In the genomic region with DNA sequence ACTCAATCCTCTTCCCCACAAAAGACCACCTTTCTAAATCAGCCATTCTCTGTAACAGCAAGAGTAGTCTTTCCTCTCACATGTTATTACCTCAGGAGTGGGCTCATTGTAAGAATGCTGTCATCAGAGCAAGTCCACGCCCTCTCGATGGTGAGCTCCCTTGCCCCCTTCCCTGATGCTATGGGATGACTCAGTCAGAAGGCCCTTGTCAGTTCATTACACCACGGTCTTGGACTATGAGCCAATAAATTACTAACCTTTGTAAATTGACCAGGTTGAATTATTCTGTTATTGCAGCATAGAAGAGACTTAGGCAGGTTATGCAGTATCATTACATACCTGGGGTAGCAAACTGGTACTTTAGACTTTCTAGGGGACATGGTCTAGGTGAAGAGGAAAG, we compare ENCODE assay signal across 22 mouse cellular contexts.
"Had no signal": no experiment of that assay in that cellular context is flagged by ENCODE, and none has a peak within 500 bp of the region (broad histone marks: within the 10 kb centered on the region; RNA-seq: fewer than 3 reads in every experiment).

No protein-coding gene starts in this region.

- H3K9me3 ChIP-seq: heart, embryonic 10.5 days; heart, embryonic 12.5 days; hindbrain, embryonic 13.5 days; hindbrain, embryonic 15.5 days; limb, embryonic 10.5 days; limb, embryonic 12.5 days; liver, embryonic 13.5 days; liver, embryonic 15.5 days had no signal

- H3K4me1 ChIP-seq: heart, embryonic 10.5 days; heart, embryonic 12.5 days; hindbrain, embryonic 13.5 days; hindbrain, embryonic 15.5 days; limb, embryonic 10.5 days; limb, embryonic 12.5 days; liver, embryonic 13.5 days; liver, embryonic 15.5 days had no signal

- ATAC-seq: hindbrain, postnatal 0 days had no signal

- H3K27ac ChIP-seq: heart, embryonic 10.5 days; hindbrain, embryonic 13.5 days; hindbrain, embryonic 15.5 days; hindbrain, postnatal 0 days; layer of hippocampus, adult 2 months; left cerebral cortex, adult 2 months; limb, embryonic 10.5 days; limb, embryonic 12.5 days; liver, embryonic 13.5 days; liver, embryonic 15.5 days had no signal

- H3K9ac ChIP-seq: heart, embryonic 12.5 days; hindbrain, embryonic 13.5 days; hindbrain, embryonic 15.5 days; limb, embryonic 12.5 days; liver, embryonic 13.5 days; liver, embryonic 15.5 days had no signal

- DNase-seq: gastrocnemius, postnatal 14 days; gastrocnemius, postnatal 36 days; heart, adult 18-20 months; heart, postnatal 10 days; heart, postnatal 36 days; kidney, adult 18-20 months; kidney, adult 8-10 months; kidney, postnatal 10 days; kidney, postnatal 25 days; kidney, postnatal 4 days; liver; liver, embryonic 13.5 days had no signal

- H3K27me3 ChIP-seq: heart, embryonic 12.5 days; hindbrain, embryonic 13.5 days; hindbrain, embryonic 15.5 days; limb, embryonic 12.5 days; liver, embryonic 13.5 days; liver, embryonic 15.5 days had no signal

- H3K4me3 ChIP-seq: heart, embryonic 10.5 days; heart, embryonic 12.5 days; hindbrain, embryonic 13.5 days; hindbrain, embryonic 15.5 days; layer of hippocampus, adult 2 months; left cerebral cortex, adult 2 months; limb, embryonic 10.5 days; limb, embryonic 12.5 days; liver, embryonic 13.5 days; liver, embryonic 15.5 days had no signal

- H3K36me3 ChIP-seq: heart, embryonic 10.5 days; heart, embryonic 12.5 days; hindbrain, embryonic 13.5 days; hindbrain, embryonic 15.5 days; limb, embryonic 10.5 days; limb, embryonic 12.5 days; liver, embryonic 13.5 days; liver, embryonic 15.5 days had no signal

- H3K4me2 ChIP-seq: heart, embryonic 12.5 days; hindbrain, embryonic 13.5 days; hindbrain, embryonic 15.5 days; limb, embryonic 12.5 days; liver, embryonic 13.5 days; liver, embryonic 15.5 days had no signal
